Mouse (Mus musculus): Measurements from ENCODE around the gene Gnat1. TPM values are rescaled to one million over a fixed set of nuclear protein-coding genes. Genes with fewer than 3 reads are reported as not detected.
A peak's percentile ranks its signal among the peaks of the same experiment; 100 is the strongest.

Gene Gnat1
- polyA plus RNA-seq, 1 experiment from 2014 or later: 0.53 TPM

DNA sequence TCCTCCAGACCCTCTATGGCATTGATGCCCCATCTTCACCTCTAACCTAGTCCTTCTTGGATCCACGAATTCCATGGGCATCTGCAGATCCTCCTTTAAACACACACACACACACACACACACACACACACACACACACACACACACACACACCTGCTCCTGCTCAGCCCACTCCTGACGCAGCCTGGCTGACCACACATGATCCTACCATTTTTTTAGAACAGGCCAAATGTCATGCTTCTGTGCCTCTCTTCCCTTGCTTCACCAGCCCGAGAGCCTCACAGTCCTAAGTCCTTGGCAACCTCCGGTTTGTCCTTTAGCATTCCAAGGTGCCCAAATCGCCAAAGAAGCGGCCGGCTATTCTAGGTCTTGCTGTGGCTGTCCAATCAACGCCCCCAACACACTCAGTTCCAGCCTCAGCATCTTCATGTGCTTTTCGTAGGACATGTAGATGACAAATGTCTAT is 10.0 kb downstream of the Gnat1 start, which contains the start of gene Slc38a3:
Slc38a3 (minus strand) TSS at position 51 of the 466 bp plus-strand sequence.
- peaks cover 45% of the 10 kb centered on the region for H3K4me1 ChIP-seq (replicated peaks)
- ATAC-seq (replicated peaks; ENCODE audit: insufficient number of reproducible peaks, insufficient read depth, low FRiP score, low read depth): no peak
- no peaks in the 10 kb centered on the region for H3K9me3 ChIP-seq (replicated peaks)
- peaks cover 28% of the 10 kb centered on the region for H3K27me3 ChIP-seq
- no peak within 1 kb of the TSS for H3K4me3 ChIP-seq
- no peaks in the 10 kb centered on the region for H3K36me3 ChIP-seq
- H3K27ac ChIP-seq: no peak within 1 kb of the TSS
- H3K4me2 ChIP-seq: no peak within 1 kb of the TSS
- WGBS: 84% methylated on average over 9 of the region's 9 CpGs
- H3K9ac ChIP-seq: no peak within 1 kb of the TSS

- no peak for ATAC-seq (replicated peaks; ENCODE audit: insufficient number of reproducible peaks, insufficient read depth, low FRiP score, low read depth)
- no peaks in the 10 kb centered on the region for H3K9me3 ChIP-seq (replicated peaks)
- H3K9ac ChIP-seq: no peak overlapping the region
- H3K27ac ChIP-seq: no peak overlapping the region
- no peaks in the 10 kb centered on the region for H3K36me3 ChIP-seq
- H3K27me3 ChIP-seq: peaks cover 22% of the 10 kb centered on the region
- WGBS: 63% methylated on average over 3 of the region's 3 CpGs
- no peak overlapping the region for H3K4me2 ChIP-seq
- peaks cover 45% of the 10 kb centered on the region for H3K4me1 ChIP-seq (replicated peaks)
- H3K4me3 ChIP-seq: no peak overlapping the region
Observed at GRCm38 (mm10) chr9:107668916-107669315, 10.6 kb downstream of the Gnat1 start.

DNA sequence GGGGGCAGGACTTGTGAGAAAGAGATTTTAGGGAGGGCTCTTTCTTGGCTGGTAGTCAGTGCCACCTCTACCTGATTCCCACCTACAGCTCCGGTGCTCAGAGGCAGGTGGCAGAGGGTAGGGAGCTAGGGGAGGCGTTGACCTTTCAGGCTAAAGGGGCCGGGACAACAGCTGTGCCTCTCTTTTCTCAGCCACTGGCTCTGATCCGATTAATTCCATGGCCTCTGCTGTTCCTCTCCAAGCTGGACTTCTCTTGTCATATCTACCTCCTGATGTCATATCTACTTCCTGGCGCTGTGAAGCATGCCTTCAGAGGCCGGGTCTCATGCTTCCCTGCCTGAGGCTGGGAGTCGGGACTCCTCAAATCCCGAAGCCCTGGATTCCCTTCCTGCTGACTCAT is 11.5 kb downstream of the Gnat1 start:
- Histone ChIP-seq H3K9ac (no peak overlapping the region), H3K9me3 (replicated peaks) (no peaks in the 10 kb centered on the region), H3K36me3 (no peaks in the 10 kb centered on the region), H3K27ac (no peak overlapping the region), H3K4me2 (peak overlapping the region; percentile 86), H3K27me3 (peaks cover 18% of the 10 kb centered on the region), H3K4me1 (replicated peaks) (peaks cover 45% of the 10 kb centered on the region), H3K4me3 (no peak overlapping the region)
- 38% methylated on average over 8 of the region's 8 CpGs for WGBS
- ATAC-seq (replicated peaks; ENCODE audit: insufficient number of reproducible peaks, insufficient read depth, low FRiP score, low read depth): no peak

GRCm38 (mm10) chr9:107667219-107667618 is 12.3 kb downstream of the Gnat1 start:
- Histone ChIP-seq H3K4me1 (replicated peaks) (peaks cover 45% of the 10 kb centered on the region), H3K4me2 (peak overlapping the region; percentile 86), H3K36me3 (no peaks in the 10 kb centered on the region), H3K27ac (no peak overlapping the region), H3K9ac (peak overlapping the region; percentile 47), H3K4me3 (peak overlapping the region; percentile 48), H3K9me3 (replicated peaks) (no peaks in the 10 kb centered on the region), H3K27me3 (peaks cover 18% of the 10 kb centered on the region)
- peak; percentile 88 for ATAC-seq (replicated peaks; ENCODE audit: insufficient number of reproducible peaks, insufficient read depth, low FRiP score, low read depth)
- under 1% methylated on average over 24 of the region's 24 CpGs for whole genome bisulfite sequencing

DNA sequence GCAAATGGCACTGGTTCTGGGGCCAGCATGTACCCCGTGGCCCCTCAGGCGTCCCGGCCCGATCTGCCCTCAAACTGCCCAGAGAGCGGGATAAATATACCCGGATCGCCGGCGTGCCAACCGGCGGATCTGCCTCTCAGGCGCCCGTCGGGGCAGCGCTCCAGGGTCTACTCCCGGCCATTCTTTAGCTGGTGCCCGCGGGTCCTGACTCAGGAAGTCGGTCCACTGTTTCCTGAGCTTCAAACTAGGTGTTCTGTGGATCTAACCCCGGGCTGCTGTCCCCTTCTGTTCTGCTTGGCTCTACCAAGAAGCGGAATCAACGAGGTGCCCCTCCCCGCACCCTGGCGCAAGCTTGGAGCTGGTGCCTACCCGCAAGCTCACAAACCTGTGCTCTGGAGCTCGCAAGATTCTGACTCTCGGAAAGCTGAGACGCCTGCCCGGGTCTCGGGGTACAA is 12.7 kb downstream of the Gnat1 start:
- Histone ChIP-seq H3K4me2 (peak overlapping the region; percentile 86), H3K9me3 (replicated peaks) (no peaks in the 10 kb centered on the region), H3K27me3 (peaks cover 18% of the 10 kb centered on the region), H3K36me3 (no peaks in the 10 kb centered on the region), H3K9ac (peak overlapping the region; percentile 47), H3K4me1 (replicated peaks) (peaks cover 45% of the 10 kb centered on the region), H3K27ac (no peak overlapping the region), H3K4me3 (peak overlapping the region; percentile 48)
- WGBS: 1% methylated on average over 30 of the region's 30 CpGs
- peak; percentile 4; the same call in 1 of the 2 replicates for ATAC-seq (replicated peaks; ENCODE audit: insufficient number of reproducible peaks, insufficient read depth, low FRiP score, low read depth)

GRCm38 (mm10) chr9:107665308-107665707 is 14.2 kb downstream of the Gnat1 start:
- no peak overlapping the region for H3K4me2 ChIP-seq
- H3K4me1 ChIP-seq (replicated peaks): peaks cover 42% of the 10 kb centered on the region
- H3K27ac ChIP-seq: no peak overlapping the region
- ATAC-seq (replicated peaks; ENCODE audit: insufficient number of reproducible peaks, insufficient read depth, low FRiP score, low read depth): no peak
- H3K9ac ChIP-seq: no peak overlapping the region
- H3K27me3 ChIP-seq: peaks cover 18% of the 10 kb centered on the region
- no peaks in the 10 kb centered on the region for H3K9me3 ChIP-seq (replicated peaks)
- H3K36me3 ChIP-seq: no peaks in the 10 kb centered on the region
- no peak overlapping the region for H3K4me3 ChIP-seq
- WGBS: 80% methylated on average over 7 of the region's 7 CpGs

GRCm38 (mm10) chr9:107663525-107663924 is 16.0 kb downstream of the Gnat1 start:
- no peak overlapping the region for H3K4me2 ChIP-seq
- no peak overlapping the region for H3K4me3 ChIP-seq
- H3K4me1 ChIP-seq (replicated peaks): peaks cover 28% of the 10 kb centered on the region
- 57% methylated on average over 9 of the region's 9 CpGs for WGBS
- no peaks in the 10 kb centered on the region for H3K36me3 ChIP-seq
- no peak overlapping the region for H3K27ac ChIP-seq
- H3K9ac ChIP-seq: no peak overlapping the region
- peaks cover 18% of the 10 kb centered on the region for H3K27me3 ChIP-seq
- no peak for ATAC-seq (replicated peaks; ENCODE audit: insufficient number of reproducible peaks, insufficient read depth, low FRiP score, low read depth)
- H3K9me3 ChIP-seq (replicated peaks): no peaks in the 10 kb centered on the region

- no peaks in the 10 kb centered on the region for H3K9me3 ChIP-seq (replicated peaks)
- H3K27ac ChIP-seq: no peak overlapping the region
- H3K4me2 ChIP-seq: no peak overlapping the region
- no peak overlapping the region for H3K4me3 ChIP-seq
- WGBS: 66% methylated on average over 8 of the region's 8 CpGs
- H3K9ac ChIP-seq: no peak overlapping the region
- H3K27me3 ChIP-seq: peaks cover 18% of the 10 kb centered on the region
- no peak for ATAC-seq (replicated peaks; ENCODE audit: insufficient number of reproducible peaks, insufficient read depth, low FRiP score, low read depth)
- no peaks in the 10 kb centered on the region for H3K36me3 ChIP-seq
- H3K4me1 ChIP-seq (replicated peaks): peaks cover 16% of the 10 kb centered on the region
Observed at GRCm38 (mm10) chr9:107662342-107662741, 17.2 kb downstream of the Gnat1 start.

- H3K27me3 ChIP-seq: peaks cover 10% of the 10 kb centered on the region
- no peaks in the 10 kb centered on the region for H3K9me3 ChIP-seq (replicated peaks)
- 0 out of 2 replicates have a peak, but pooled peaks cover under 1% of the 10 kb centered on the region for H3K4me1 ChIP-seq (replicated peaks)
- no peaks in the 10 kb centered on the region for H3K36me3 ChIP-seq
- H3K4me3 ChIP-seq: no peak overlapping the region
- ATAC-seq (replicated peaks; ENCODE audit: insufficient number of reproducible peaks, insufficient read depth, low FRiP score, low read depth): no peak
- H3K27ac ChIP-seq: no peak overlapping the region
- H3K4me2 ChIP-seq: no peak overlapping the region
- WGBS: 62% methylated on average over 3 of the region's 3 CpGs
- no peak overlapping the region for H3K9ac ChIP-seq
Observed at GRCm38 (mm10) chr9:107660777-107661176, 18.7 kb downstream of the Gnat1 start.

DNA sequence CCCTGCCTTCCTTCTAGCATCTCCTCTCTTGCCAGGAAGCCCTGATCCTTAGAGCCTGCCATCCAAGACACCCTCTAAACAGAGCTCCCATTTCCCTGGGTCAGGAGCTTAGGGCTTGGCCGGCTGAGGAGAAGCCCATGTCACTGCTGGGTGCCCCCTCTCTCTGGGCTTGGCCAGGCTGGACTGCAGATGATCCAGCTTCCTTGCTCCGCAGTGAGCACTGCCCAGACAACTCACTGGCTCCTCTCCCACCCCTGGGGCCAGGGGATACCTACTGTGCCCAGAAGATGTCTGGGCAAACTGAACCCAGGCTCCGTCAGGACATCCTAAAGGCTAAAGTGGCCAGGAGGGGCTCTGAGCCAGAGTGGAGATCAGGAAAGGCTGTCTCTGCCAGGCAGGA is 19.6 kb downstream of the Gnat1 start:
- H3K9me3 ChIP-seq (replicated peaks): no peaks in the 10 kb centered on the region
- no peak for ATAC-seq (replicated peaks; ENCODE audit: insufficient number of reproducible peaks, insufficient read depth, low FRiP score, low read depth)
- peaks cover 2% of the 10 kb centered on the region for H3K27me3 ChIP-seq
- WGBS: 77% methylated on average over 3 of the region's 3 CpGs
- H3K36me3 ChIP-seq: no peaks in the 10 kb centered on the region
- H3K4me3 ChIP-seq: no peak overlapping the region
- no peak overlapping the region for H3K9ac ChIP-seq
- no peak overlapping the region for H3K4me2 ChIP-seq
- H3K27ac ChIP-seq: no peak overlapping the region
- H3K4me1 ChIP-seq (replicated peaks): no peaks in the 10 kb centered on the region

GRCm38 (mm10) chr9:107659551-107659950 is 20.0 kb downstream of the Gnat1 start:
- no peak; the same call in 1 of the 2 replicates for ATAC-seq (replicated peaks; ENCODE audit: insufficient number of reproducible peaks, insufficient read depth, low FRiP score, low read depth)
- no peak overlapping the region for H3K4me2 ChIP-seq
- H3K9ac ChIP-seq: no peak overlapping the region
- H3K4me3 ChIP-seq: no peak overlapping the region
- H3K27ac ChIP-seq: no peak overlapping the region
- H3K4me1 ChIP-seq (replicated peaks): no peaks in the 10 kb centered on the region
- WGBS: 85% methylated on average over 10 of the region's 10 CpGs
- H3K27me3 ChIP-seq: no peaks in the 10 kb centered on the region
- no peaks in the 10 kb centered on the region for H3K9me3 ChIP-seq (replicated peaks)
- H3K36me3 ChIP-seq: no peaks in the 10 kb centered on the region

- Histone ChIP-seq H3K4me1 (replicated peaks) (no peaks in the 10 kb centered on the region), H3K4me3 (no peak overlapping the region), H3K4me2 (no peak overlapping the region), H3K9me3 (replicated peaks) (no peaks in the 10 kb centered on the region), H3K9ac (no peak overlapping the region), H3K36me3 (no peaks in the 10 kb centered on the region), H3K27me3 (no peaks in the 10 kb centered on the region), H3K27ac (no peak overlapping the region)
- WGBS: 79% methylated on average over 6 of the region's 6 CpGs
- ATAC-seq (replicated peaks; ENCODE audit: insufficient number of reproducible peaks, insufficient read depth, low FRiP score, low read depth): no peak
Observed at GRCm38 (mm10) chr9:107658096-107658495, 21.4 kb downstream of the Gnat1 start.
